Mouse (Mus musculus) heart, adult 2 months (tissue): ENCODE measurements around the gene Ppp2r5a. TPM values are rescaled to one million over a fixed set of nuclear protein-coding genes. Genes with fewer than 3 reads are reported as not detected.

Experiments
- DNase-seq, 2 experiments: peaks; one replicate each; pipeline ENCODE4 v3.0.0; 2021
- H3K27ac ChIP-seq: fragments of 200-600 bp; 2 replicates; pipeline ENCODE4 v1.8.1; 2022
- H3K27me3 ChIP-seq: fragments of 200-500 bp; 2 replicates; pipeline ENCODE4 v1.6.1; 2012; ENCODE audit warnings: mild to moderate bottlenecking, low read length, inconsistent platforms, mixed read lengths; ENCODE audit not compliant: control insufficient read depth, insufficient read depth
- H3K36me3 ChIP-seq: fragments of 200-500 bp; 2 replicates; pipeline ENCODE4 v1.6.1; 2012; ENCODE audit warnings: low read length, inconsistent platforms; ENCODE audit not compliant: control insufficient read depth, insufficient read depth
- H3K4me1 ChIP-seq: fragments of 200-500 bp; 2 replicates; pipeline ENCODE4 v1.6.1; 2011; ENCODE audit warnings: low read length; ENCODE audit not compliant: control insufficient read depth, insufficient read depth
- H3K4me3 ChIP-seq: fragments of 200-600 bp; 2 replicates; pipeline ENCODE4 v1.8.1; 2022
- H3K79me2 ChIP-seq: fragments of 200-500 bp; replicated peaks from 2 replicates; pipeline ENCODE4 v1.6.1; 2012; ENCODE audit warnings: mild to moderate bottlenecking, inconsistent platforms, low read length, moderate library complexity, mixed read lengths; ENCODE audit not compliant: control insufficient read depth, insufficient read depth
- H3K9ac ChIP-seq: fragments of 200-500 bp; 2 replicates; pipeline ENCODE4 v1.6.1; 2012; ENCODE audit warnings: low read depth, mild to moderate bottlenecking, control low read depth, inconsistent platforms, low read length, mixed read lengths
- CTCF ChIP-seq: fragments of 200-600 bp; IDR thresholded peaks from 2 replicates; pipeline ENCODE4 v1.8.1; 2022; ENCODE audit warnings: antibody characterized with exemption, mild to moderate bottlenecking, moderate library complexity
- EP300 ChIP-seq: fragments of 200-500 bp; IDR thresholded peaks from 2 replicates; pipeline ENCODE4 v1.6.1; 2011; ENCODE audit warnings: low read depth, low read length, control low read depth; ENCODE audit not compliant: insufficient read depth
- POLR2A ChIP-seq: fragments of 200-500 bp; IDR thresholded peaks from 2 replicates; pipeline ENCODE4 v1.6.1; 2011; ENCODE audit warnings: mild to moderate bottlenecking, low read depth, low read length, control low read depth; ENCODE audit not compliant: insufficient read depth
- WGBS: fragments of 180-500 bp; shearing (Covaris S2); methylation state at CpG from one replicate; pipeline ENCODE4 v1.1.7; 2018; 5-methylcytosine and 5-hydroxymethylcytosine counted together
- intact Hi-C: fragments of 180-260 bp; cut with DNase I; formaldehyde crosslinking; loops from one replicate; pipeline ENCODE4 v1.15.1; 2025
- long read RNA-seq: library from polyadenylated mRNA; stranded (forward); transcript quantifications from one replicate; pipeline ENCODE4 v2.0.0, GENCODE M21; 2021
- polyA plus RNA-seq: library from polyadenylated mRNA; depleted of rRNA; stranded (reverse); fragments of >200 nt; gene quantifications from 2 replicates; pipeline ENCODE4 v1.2.3, GENCODE M21; 2012; rRNA removed
- total RNA-seq, 2 experiments: library from RNA; stranded (reverse); gene quantifications; 2 replicates each; pipeline ENCODE4 v1.2.3; 2021

Gene Ppp2r5a
- 100 to 1,000 TPM; 105 to 110 TPM for total RNA-seq
- 53.7 and 79.2 TPM in 2 replicates for polyA plus RNA-seq
- long read RNA-seq, transcript Ppp2r5a-201 (13 exons, 3,088 nt) = major isoform, 163 of 180 reads
- long read RNA-seq, partial matches to known transcripts = 4 of 180 reads
- long read RNA-seq, other reads (novel, unspliced or antisense) = 13 of 180 reads

GRCm38 (mm10) chr1:191403074-191403473 is at the start of gene Ppp2r5a:
TSS of gene Ppp2r5a (minus strand) at chr1:191403272.
- no peak for DNase-seq
- no peaks in the 10 kb centered on the region for H3K79me2 ChIP-seq
- TF ChIP-seq POLR2A (no peak), CTCF (no peak), EP300 (no peak)
- H3K4me1 ChIP-seq = no peaks in the 10 kb centered on the region
- H3K9ac ChIP-seq = no peak within 1 kb of the TSS
- no peak within 1 kb of the TSS for H3K4me3 ChIP-seq
- H3K27me3 ChIP-seq = no peaks in the 10 kb centered on the region
- H3K36me3 ChIP-seq = no peaks in the 10 kb centered on the region
- intact Hi-C loops = no loop called here
- 67% methylated on average over 5 of the region's 5 CpGs for WGBS
- no peak within 1 kb of the TSS for H3K27ac ChIP-seq

- 0 out of 2 replicates have a peak, but pooled peaks have one; percentile 23 for TF ChIP-seq EP300
- peak; percentile 19; the same call in 1 of the 2 replicates for TF ChIP-seq CTCF
- TF ChIP-seq POLR2A = 0 out of 2 replicates have a peak, but pooled peaks have one; percentile 18
- 11% methylated on average over 5 of the region's 5 CpGs for WGBS
- peak overlapping the region; percentile 32 for H3K27ac ChIP-seq
- no peak overlapping the region for H3K4me3 ChIP-seq
- H3K36me3 ChIP-seq = peaks cover 6% of the 10 kb centered on the region; the same call in 1 of the 2 replicates
- H3K9ac ChIP-seq = no peak overlapping the region
- peaks cover 6% of the 10 kb centered on the region for H3K4me1 ChIP-seq
- intact Hi-C loops = no loop called here
- no peaks in the 10 kb centered on the region for H3K79me2 ChIP-seq
- H3K27me3 ChIP-seq = no peaks in the 10 kb centered on the region
- no peak for DNase-seq
Observed at GRCm38 (mm10) chr1:191450614-191451013, 47.5 kb upstream of the Ppp2r5a start.

GRCm38 (mm10) chr1:191449537-191449936 is 46.5 kb upstream of the Ppp2r5a start:
- no peak for DNase-seq
- TF ChIP-seq POLR2A = no peak
- no peak for TF ChIP-seq CTCF
- no peak for TF ChIP-seq EP300
- H3K9ac ChIP-seq = no peak overlapping the region
- intact Hi-C loops = no loop called here
- H3K79me2 ChIP-seq = no peaks in the 10 kb centered on the region
- H3K4me3 ChIP-seq = no peak overlapping the region
- H3K27ac ChIP-seq = no peak overlapping the region
- 78% methylated on average over 4 of the region's 4 CpGs for WGBS
- H3K27me3 ChIP-seq = no peaks in the 10 kb centered on the region
- peaks cover 6% of the 10 kb centered on the region for H3K4me1 ChIP-seq
- peaks cover 6% of the 10 kb centered on the region; the same call in 1 of the 2 replicates for H3K36me3 ChIP-seq

- no peak overlapping the region for H3K9ac ChIP-seq
- no peak for TF ChIP-seq POLR2A
- TF ChIP-seq EP300 = no peak
- no peak for TF ChIP-seq CTCF
- H3K79me2 ChIP-seq = no peaks in the 10 kb centered on the region
- H3K27me3 ChIP-seq = no peaks in the 10 kb centered on the region
- H3K36me3 ChIP-seq = peaks cover 6% of the 10 kb centered on the region; the same call in 1 of the 2 replicates
- no peak overlapping the region for H3K27ac ChIP-seq
- intact Hi-C loops = no loop called here
- H3K4me1 ChIP-seq = peaks cover 6% of the 10 kb centered on the region
- DNase-seq = no peak
- no peak overlapping the region for H3K4me3 ChIP-seq
- WGBS = 81% methylated on average over 6 of the region's 6 CpGs
Observed at GRCm38 (mm10) chr1:191447391-191448016, 44.4 kb upstream of the Ppp2r5a start.

- no peak for TF ChIP-seq POLR2A
- no peak overlapping the region for H3K9ac ChIP-seq
- H3K4me1 ChIP-seq = peaks cover 6% of the 10 kb centered on the region
- H3K27me3 ChIP-seq = no peaks in the 10 kb centered on the region
- WGBS = 74% methylated on average over 5 of the region's 5 CpGs
- H3K79me2 ChIP-seq = no peaks in the 10 kb centered on the region
- H3K27ac ChIP-seq = no peak overlapping the region
- peaks cover 6% of the 10 kb centered on the region; the same call in 1 of the 2 replicates for H3K36me3 ChIP-seq
- DNase-seq = no peak
- H3K4me3 ChIP-seq = no peak overlapping the region
- intact Hi-C loops = no loop called here
Observed at GRCm38 (mm10) chr1:191446307-191446706, 43.2 kb upstream of the Ppp2r5a start.

GRCm38 (mm10) chr1:191445831-191446258 is 42.8 kb upstream of the Ppp2r5a start:
- 66% methylated on average over 9 of the region's 9 CpGs for whole genome bisulfite sequencing
- H3K27me3 ChIP-seq = no peaks in the 10 kb centered on the region

More at GRCm38 (mm10) chr1:191445831-191446258, 42.8 kb upstream of the Ppp2r5a start:
- TF ChIP-seq POLR2A = no peak
- TF ChIP-seq CTCF = no peak
- TF ChIP-seq EP300 = no peak
- no peak for DNase-seq
- H3K4me3 ChIP-seq = no peak overlapping the region
- no peak overlapping the region for H3K9ac ChIP-seq
- H3K36me3 ChIP-seq = peaks cover 6% of the 10 kb centered on the region; the same call in 1 of the 2 replicates
- H3K27ac ChIP-seq = no peak overlapping the region
- H3K79me2 ChIP-seq = no peaks in the 10 kb centered on the region
- intact Hi-C loops = no loop called here
- peaks cover 6% of the 10 kb centered on the region for H3K4me1 ChIP-seq
